Mouse (Mus musculus) kidney, adult 2 months (tissue): ENCODE measurements around the gene Cetn3.

Experiments
- CTCF ChIP-seq: fragments of 200-500 bp; conservative IDR thresholded peaks from 2 replicates; pipeline ENCODE4 v1.5.1; 2011; ENCODE audit warnings: low read depth, mild to moderate bottlenecking, control low read depth, low read length, moderate library complexity, mixed read lengths; ENCODE audit not compliant: insufficient read depth, insufficient read length
- POLR2A ChIP-seq: fragments of 200-500 bp; IDR thresholded peaks from one replicate; pipeline ENCODE4 v1.6.1; 2011; ENCODE audit warnings: low read depth, low read length, control low read depth

- TF ChIP-seq POLR2A = no peak
- no peak for TF ChIP-seq CTCF
These were observed 11.0 kb downstream of the Cetn3 start for GRCm38 (mm10) chr13:81793850-81794249.
